8 mouse cellular contexts compared by ENCODE assay signal in genomic region chr11:53431347-53432056, GRCm38 (mm10). TPM values are rescaled to one million over a fixed set of nuclear protein-coding genes. Genes with fewer than 3 reads are reported as not detected.
DNase-seq lines count a peak whose midpoint lies in the region; ATAC-seq and TF ChIP-seq lines count a peak whose summit lies in the region.

No protein-coding gene starts in this region.

- H3K9me3 ChIP-seq in hindbrain, embryonic 11.5 days (ENCODE audit: control insufficient read depth, low read length), result no peaks in the 10 kb centered on the region
- H3K9me3 ChIP-seq in lung, postnatal 0 days (ENCODE audit: low read length), result no peaks in the 10 kb centered on the region

- WGBS in lung, adult 2 months, result 11% methylated on average over 9 of the region's 9 CpGs
- WGBS in hindbrain, embryonic 11.5 days, result 24% methylated on average over 9 of the region's 9 CpGs
- WGBS in lung, postnatal 0 days, result 11% methylated on average over 9 of the region's 9 CpGs

- H3K4me2 ChIP-seq in hindbrain, embryonic 11.5 days (replicated peaks; ENCODE audit: low read depth, low read length), result peak overlapping the region; percentile 51
- peak overlapping the region; percentile 65 for H3K4me2 ChIP-seq in lung, postnatal 0 days (replicated peaks; ENCODE audit: low read depth, low read length)

- 0 out of 2 replicates have a peak, but pooled peaks cover 4% of the 10 kb centered on the region for H3K36me3 ChIP-seq in hindbrain, embryonic 11.5 days (ENCODE audit: control insufficient read depth, insufficient read depth, low read length)
- H3K36me3 ChIP-seq in lung, postnatal 0 days (ENCODE audit: insufficient read depth, low read length), result no peaks in the 10 kb centered on the region

- 0 out of 2 replicates have a peak, but pooled peaks have one; percentile 5 for TF ChIP-seq EP300 in lung, postnatal 0 days (IDR thresholded peaks at IDR 0.05)

- peaks cover 3% of the 10 kb centered on the region for H3K4me1 ChIP-seq in lung, adult 2 months (ENCODE audit: control insufficient read depth, insufficient read depth, low read length)
- peaks cover 5% of the 10 kb centered on the region for H3K4me1 ChIP-seq in cortical plate, adult 2 months (ENCODE audit: control insufficient read depth, insufficient read depth, low read length)
- no peaks in the 10 kb centered on the region for H3K4me1 ChIP-seq in hindbrain, embryonic 11.5 days (replicated peaks; ENCODE audit: control insufficient read depth, insufficient read depth, low read length)
- H3K4me1 ChIP-seq in lung, postnatal 0 days (ENCODE audit: insufficient read depth, low read depth, low read length), result 0 out of 2 replicates have a peak, but pooled peaks cover 4% of the 10 kb centered on the region

- no peaks in the 10 kb centered on the region for H3K27me3 ChIP-seq in hindbrain, embryonic 11.5 days (ENCODE audit: control insufficient read depth, insufficient read depth, low read length)
- no peaks in the 10 kb centered on the region for H3K27me3 ChIP-seq in lung, postnatal 0 days (replicated peaks; ENCODE audit: insufficient read depth, low read length)

- no peak for DNase-seq in lung, adult 2 months
- no peak for DNase-seq in lung, postnatal 14 days
- no peak for DNase-seq in hindbrain, embryonic 11.5 days (ENCODE audit: low spot score)
- DNase-seq in lung, postnatal 0 days (ENCODE audit: low spot score), result peak; percentile 65
- DNase-seq in right cerebral cortex, postnatal 4 days, result no peak
- no peak for DNase-seq in cerebellum, postnatal 4 days (ENCODE audit: low spot score in 2 of 2)
- DNase-seq in kidney, adult 9 months, result no peak

- H3K9ac ChIP-seq in hindbrain, embryonic 11.5 days (ENCODE audit: low read depth, low read length), result peak overlapping the region; percentile 28
- H3K9ac ChIP-seq in lung, postnatal 0 days (replicated peaks; ENCODE audit: low read depth), result peak overlapping the region; percentile 19; the same call in 1 of the 2 replicates

- peak overlapping the region; percentile 40 for H3K4me3 ChIP-seq in lung, adult 2 months (replicated peaks; ENCODE audit: extremely low read depth, low read depth, low read length)
- H3K4me3 ChIP-seq in cortical plate, adult 2 months (ENCODE audit: insufficient read depth, low read length), result peak overlapping the region; percentile 74
- peak overlapping the region; percentile 96 for H3K4me3 ChIP-seq in hindbrain, embryonic 11.5 days (ENCODE audit: low read depth, low read length)
- peak overlapping the region; percentile 71 for H3K4me3 ChIP-seq in lung, postnatal 0 days (ENCODE audit: low read depth, low read length)

- no peak for TF ChIP-seq CTCF in lung, adult 2 months (IDR thresholded peaks at IDR 0.05; ENCODE audit: insufficient read depth, low read length)
- no peak for TF ChIP-seq CTCF in cortical plate, adult 2 months (IDR thresholded peaks at IDR 0.05; ENCODE audit: extremely low read depth, insufficient read depth, low read length)
- no peak for TF ChIP-seq CTCF in lung, postnatal 0 days (IDR thresholded peaks at IDR 0.05)

- no peak for TF ChIP-seq POLR2A in lung, adult 2 months (IDR thresholded peaks at IDR 0.05; ENCODE audit: borderline replicate concordance, extremely low read depth, low read depth, low read length)
- no peak for TF ChIP-seq POLR2A in cortical plate, adult 2 months (IDR thresholded peaks at IDR 0.05; ENCODE audit: extremely low read depth, insufficient read depth, low read length)

- no peak for ATAC-seq in hindbrain, embryonic 11.5 days (ENCODE audit: low FRiP score)
- ATAC-seq in lung, postnatal 0 days, result peak; percentile 25

- peak overlapping the region; percentile 86 for H3K27ac ChIP-seq in cortical plate, adult 2 months (ENCODE audit: insufficient read depth, low read length)
- H3K27ac ChIP-seq in hindbrain, embryonic 11.5 days (ENCODE audit: low read depth, low read length), result no peak overlapping the region; the same call in 1 of the 2 replicates
- H3K27ac ChIP-seq in lung, postnatal 0 days (ENCODE audit: low read length), result peak overlapping the region; percentile 86

RNA-seq across cellular contexts. Expression of gene Gdf9, which starts 0.7 kb away (rescaled TPM):
- polyA plus RNA-seq in lung, adult 2 months (2012; rRNA removed), result 0.83 and 0.97 TPM in 2 replicates
- polyA plus RNA-seq in cortical plate, adult 2 months (2012; rRNA removed), result 2.2 and 2.3 TPM in 2 replicates
- 2.8 and 3.6 TPM in 2 replicates for polyA plus RNA-seq in hindbrain, embryonic 11.5 days (2014; fragmentation: Nextera tagmentation; extraction: Ambion mirVana)
- polyA plus RNA-seq in lung, postnatal 0 days (2015; fragmentation: Nextera tagmentation; extraction: Ambion mirVana), result 0.84 and 1.3 TPM in 2 replicates

RNA-seq across cellular contexts. Expression of gene Uqcrq, which starts 0.9 kb away (rescaled TPM):
- polyA plus RNA-seq in lung, adult 2 months (2012; rRNA removed), result 238 and 276 TPM in 2 replicates
- polyA plus RNA-seq in cortical plate, adult 2 months (2012; rRNA removed), result 413 and 414 TPM in 2 replicates
- 564 and 595 TPM in 2 replicates for polyA plus RNA-seq in hindbrain, embryonic 11.5 days (2014; fragmentation: Nextera tagmentation; extraction: Ambion mirVana)
- 442 and 520 TPM in 2 replicates for polyA plus RNA-seq in lung, postnatal 0 days (2015; fragmentation: Nextera tagmentation; extraction: Ambion mirVana)

RNA-seq across cellular contexts. Expression of gene Leap2, which starts 8.5 kb away (rescaled TPM):
- polyA plus RNA-seq in lung, adult 2 months (2012; rRNA removed), result not detected in 2 replicates
- polyA plus RNA-seq in cortical plate, adult 2 months (2012; rRNA removed), result not detected in 2 replicates
- 0.48 TPM in 1 of 2 replicates, not detected in the other for polyA plus RNA-seq in hindbrain, embryonic 11.5 days (2014; fragmentation: Nextera tagmentation; extraction: Ambion mirVana)
- polyA plus RNA-seq in lung, postnatal 0 days (2015; fragmentation: Nextera tagmentation; extraction: Ambion mirVana), result 0.38 TPM in 1 of 2 replicates, not detected in the other

RNA-seq across cellular contexts. Expression of gene Gm10447, which starts 25.4 kb away (rescaled TPM):
- 0.25 TPM in 2 replicates for polyA plus RNA-seq in lung, adult 2 months (2012; rRNA removed)
- polyA plus RNA-seq in cortical plate, adult 2 months (2012; rRNA removed), result 0.04 and 0.10 TPM in 2 replicates
- polyA plus RNA-seq in hindbrain, embryonic 11.5 days (2014; fragmentation: Nextera tagmentation; extraction: Ambion mirVana), result 0.19 TPM in 1 of 2 replicates, not detected in the other
- 0.10 TPM in 1 of 2 replicates, not detected in the other for polyA plus RNA-seq in lung, postnatal 0 days (2015; fragmentation: Nextera tagmentation; extraction: Ambion mirVana)

RNA-seq across cellular contexts. Expression of gene Shroom1, which starts 25.5 kb away (rescaled TPM):
- polyA plus RNA-seq in lung, adult 2 months (2012; rRNA removed), result 3.0 and 3.2 TPM in 2 replicates
- polyA plus RNA-seq in cortical plate, adult 2 months (2012; rRNA removed), result 6.5 and 6.8 TPM in 2 replicates
- polyA plus RNA-seq in hindbrain, embryonic 11.5 days (2014; fragmentation: Nextera tagmentation; extraction: Ambion mirVana), result 2.1 and 2.9 TPM in 2 replicates
- 0.88 and 1.0 TPM in 2 replicates for polyA plus RNA-seq in lung, postnatal 0 days (2015; fragmentation: Nextera tagmentation; extraction: Ambion mirVana)

Comparison
In these comparisons a context has a peak if more than half of its experiments do, and no peak if none do; other contexts are left out.
1. H3K4me3 ChIP-seq: peak in every context shown above with its lines; median percentile 96 in hindbrain, embryonic 11.5 days; 74 in cortical plate, adult 2 months; 71 in lung, postnatal 0 days; 40 in lung, adult 2 months.